Mouse (Mus musculus) brain, embryonic 14.5 days (tissue): ENCODE data around the gene Gm2431.

Source experiments
- CTCF ChIP-seq: fragments of 200-500 bp; IDR thresholded peaks from 2 replicates; pipeline ENCODE4 v1.5.1; 2012; ENCODE audit warnings: inconsistent platforms, mild to moderate bottlenecking, moderate library complexity, borderline replicate concordance; ENCODE audit not compliant: insufficient read depth, insufficient read length; ENCODE audit errors: extremely low read depth
- POLR2A ChIP-seq: fragments of 200-500 bp; IDR thresholded peaks from 2 replicates; pipeline ENCODE4 v1.6.1; 2012; ENCODE audit warnings: mild to moderate bottlenecking, inconsistent platforms, borderline replicate concordance; ENCODE audit not compliant: poor library complexity, insufficient read depth, insufficient read length, severe bottlenecking; ENCODE audit errors: extremely low read depth

DNA sequence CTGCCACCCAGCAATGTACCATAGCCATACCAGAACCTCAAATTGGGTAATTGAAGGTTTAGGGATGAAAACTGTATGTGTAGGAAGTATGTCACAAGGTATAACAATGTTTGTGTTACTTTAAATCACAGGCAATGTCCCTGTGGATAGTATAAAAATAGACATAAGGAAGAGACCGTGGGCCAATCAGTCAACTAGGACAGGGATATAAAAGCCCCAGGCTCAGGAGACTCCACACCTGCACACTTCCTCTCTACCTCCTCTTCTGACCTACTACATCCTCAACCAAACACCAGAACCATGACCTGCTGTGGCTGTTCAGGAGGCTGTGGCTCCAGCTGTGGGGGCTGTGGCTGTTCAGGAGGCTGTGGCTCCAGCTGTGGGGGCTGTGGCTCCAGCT lies 46.6 kb downstream of the Gm2431 start, which contains the start of gene Gm7579:
- TF ChIP-seq CTCF = no peak
- no peak for TF ChIP-seq POLR2A
